Mouse (Mus musculus): Measurements from ENCODE around the gene 2410002F23Rik. TPM values are rescaled to one million over a fixed set of nuclear protein-coding genes. Genes with fewer than 3 reads are reported as not detected.
A peak's percentile ranks its signal among the peaks of the same experiment; 100 is the strongest.
"Not testable (repeated sequence)": the region's sequence is repeated elsewhere in the genome, so short reads cannot be mapped to it uniquely, and the experiment has no call there.

Gene 2410002F23Rik
- total and polyA plus RNA-seq, 2 experiments from 2014 or later, result 239 to 340 TPM

DNA sequence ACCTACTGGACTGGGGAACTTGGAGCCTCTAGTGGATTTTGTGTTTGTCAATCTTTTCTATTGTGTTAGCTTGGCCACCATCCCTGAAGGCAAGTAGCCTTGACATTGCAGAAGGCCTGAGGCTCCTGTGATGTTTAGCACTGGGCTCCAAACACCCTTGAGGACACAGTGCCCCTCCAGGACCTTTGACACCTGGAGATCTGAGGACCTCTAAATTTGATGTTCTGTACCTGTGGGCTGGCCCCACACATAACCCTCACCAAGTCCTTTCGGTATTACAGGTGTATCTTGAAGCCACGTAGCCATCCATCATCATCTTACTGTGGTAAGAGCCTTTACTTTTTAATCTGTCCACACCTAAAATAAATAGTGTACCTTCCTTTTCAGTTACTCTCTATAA is 1.4 kb downstream of the 2410002F23Rik start:
- peaks cover 10% of the 10 kb centered on the region for H3K4me1 ChIP-seq (ENCODE audit: insufficient read depth, low read length)
- peak overlapping the region; percentile 82 for H3K4me2 ChIP-seq (ENCODE audit: low read depth, low read length)
- no peaks in the 10 kb centered on the region for H3K9me3 ChIP-seq (ENCODE audit: low read length)
- no peaks in the 10 kb centered on the region for H3K27me3 ChIP-seq (ENCODE audit: insufficient read depth, low read length)
- 96% methylated on average over 2 of the region's 2 CpGs for WGBS
- TF ChIP-seq CTCF (IDR thresholded peaks at IDR 0.05; ENCODE audit: low read depth), result no peak
- DNase-seq (ENCODE audit: low spot score), result no peak
- ATAC-seq, result no peak
- peak overlapping the region; percentile 91 for H3K4me3 ChIP-seq (ENCODE audit: low read length)
- no peak overlapping the region for H3K27ac ChIP-seq
- peaks cover 15% of the 10 kb centered on the region for H3K36me3 ChIP-seq (ENCODE audit: insufficient read depth, low read length)
- H3K9ac ChIP-seq (replicated peaks; ENCODE audit: low read length), result peak overlapping the region; percentile 99; the same call in 1 of the 2 replicates

DNA sequence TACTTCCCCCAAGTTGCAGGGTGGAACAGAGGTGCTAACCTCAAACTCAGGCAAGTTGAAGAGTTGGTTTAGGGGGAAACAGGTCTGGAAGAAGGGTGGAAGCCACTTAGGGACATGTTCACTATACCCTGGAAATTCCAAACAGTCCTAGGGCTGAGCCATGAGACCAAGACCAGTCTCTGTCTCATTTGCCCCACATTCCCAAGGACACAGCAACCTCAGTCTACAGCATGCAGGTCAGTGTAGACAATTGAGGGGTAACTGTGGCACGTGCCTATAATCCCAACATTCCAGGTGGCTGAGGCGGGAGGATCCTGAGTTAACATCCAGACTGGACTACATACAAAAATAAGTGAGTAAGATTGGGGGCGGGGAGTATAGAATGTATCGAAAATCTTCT is 2.7 kb downstream of the 2410002F23Rik start:
- no peak overlapping the region for H3K4me3 ChIP-seq (ENCODE audit: low read length)
- H3K36me3 ChIP-seq (ENCODE audit: insufficient read depth, low read length), result peaks cover 15% of the 10 kb centered on the region
- peaks cover 10% of the 10 kb centered on the region for H3K4me1 ChIP-seq (ENCODE audit: insufficient read depth, low read length)
- no peak overlapping the region for H3K27ac ChIP-seq
- no peak for ATAC-seq
- 92% methylated on average over 4 of the region's 4 CpGs for WGBS
- DNase-seq (ENCODE audit: low spot score), result no peak
- H3K4me2 ChIP-seq (ENCODE audit: low read depth, low read length), result no peak overlapping the region
- no peaks in the 10 kb centered on the region for H3K9me3 ChIP-seq (ENCODE audit: low read length)
- no peak overlapping the region for H3K9ac ChIP-seq (replicated peaks; ENCODE audit: low read length)
- no peaks in the 10 kb centered on the region for H3K27me3 ChIP-seq (ENCODE audit: insufficient read depth, low read length)
- no peak for TF ChIP-seq CTCF (IDR thresholded peaks at IDR 0.05; ENCODE audit: low read depth)

DNA sequence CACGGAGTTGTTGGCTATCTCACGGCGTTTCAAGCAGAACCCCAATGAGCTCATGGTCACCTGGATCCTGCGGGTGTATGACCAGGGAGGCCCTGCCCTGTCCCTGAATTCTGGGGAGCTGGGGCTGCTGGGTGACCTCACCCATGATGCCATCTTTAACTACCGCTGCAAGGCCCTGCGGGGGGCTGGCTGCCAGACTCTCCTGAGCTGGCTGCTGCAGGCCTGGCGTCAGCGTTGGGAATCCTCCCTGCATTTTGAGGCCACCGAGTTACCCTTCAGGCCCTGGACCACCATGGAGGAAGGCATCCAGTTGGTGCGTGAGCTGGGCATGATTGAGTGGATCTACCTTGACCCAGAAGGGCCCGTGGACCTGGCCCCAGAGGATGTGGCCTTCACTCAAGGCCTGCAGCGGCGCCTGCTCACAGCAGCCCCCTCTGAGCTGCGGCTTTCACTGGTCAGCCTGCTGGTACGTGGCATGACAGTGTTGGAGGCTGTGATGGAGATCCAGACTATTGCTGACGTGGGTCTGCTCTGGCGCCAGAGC is 4.3 kb downstream of the 2410002F23Rik start:
- H3K4me2 ChIP-seq (ENCODE audit: low read depth, low read length); H3K9ac ChIP-seq (replicated peaks; ENCODE audit: low read length); H3K4me3 ChIP-seq (ENCODE audit: low read length); H3K4me1 ChIP-seq (ENCODE audit: insufficient read depth, low read length); DNase-seq (ENCODE audit: low spot score); H3K27ac ChIP-seq; H3K27me3 ChIP-seq (ENCODE audit: insufficient read depth, low read length); ATAC-seq; H3K9me3 ChIP-seq (ENCODE audit: low read length): not testable (repeated sequence)
- WGBS, result 86% methylated on average over 17 of the region's 17 CpGs
- H3K36me3 ChIP-seq (ENCODE audit: insufficient read depth, low read length), result peaks cover 15% of the 10 kb centered on the region

DNA sequence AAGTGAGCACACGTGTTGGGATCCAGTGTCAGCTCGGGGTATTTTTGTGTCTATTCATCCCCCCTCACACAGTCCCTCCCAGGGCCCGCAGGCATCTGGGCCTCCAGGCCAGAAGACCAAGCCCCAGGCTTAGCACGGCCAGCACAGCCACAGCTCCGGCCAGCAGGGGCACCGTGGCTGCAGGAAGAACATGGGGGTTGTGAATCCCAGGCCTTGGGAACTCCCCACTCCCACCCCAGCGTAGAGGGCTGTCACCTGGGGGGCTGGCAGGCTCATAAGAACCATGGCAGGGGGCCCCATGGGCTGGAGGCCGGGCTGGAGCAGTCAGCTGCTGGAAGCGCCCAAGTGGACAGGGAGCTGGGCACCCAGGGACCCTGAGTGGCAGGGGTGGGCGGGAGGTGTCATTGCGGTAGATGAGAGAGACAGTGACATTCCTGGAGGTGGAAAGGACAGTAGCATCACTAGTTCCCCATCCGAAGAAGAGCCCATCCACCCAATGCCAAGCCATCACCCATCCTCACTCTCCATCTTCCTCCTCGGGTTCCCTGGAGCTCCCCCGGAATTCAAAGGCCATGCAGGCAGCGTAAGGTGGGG is 6.6 kb downstream of the 2410002F23Rik start:
- Histone ChIP-seq H3K4me3 (ENCODE audit: low read length) (no peak overlapping the region), H3K4me1 (ENCODE audit: insufficient read depth, low read length) (peaks cover under 1% of the 10 kb centered on the region; the same call in 1 of the 2 replicates), H3K27ac (no peak overlapping the region), H3K4me2 (ENCODE audit: low read depth, low read length) (no peak overlapping the region), H3K9me3 (ENCODE audit: low read length) (no peaks in the 10 kb centered on the region), H3K9ac (replicated peaks; ENCODE audit: low read length) (no peak overlapping the region), H3K27me3 (ENCODE audit: insufficient read depth, low read length) (no peaks in the 10 kb centered on the region), H3K36me3 (ENCODE audit: insufficient read depth, low read length) (peaks cover 15% of the 10 kb centered on the region)
- TF ChIP-seq CTCF (IDR thresholded peaks at IDR 0.05; ENCODE audit: low read depth), result peak; percentile 33; the same call in 1 of the 2 replicates
- 0 out of 2 replicates have a peak, but pooled peaks have one; percentile 6 for ATAC-seq
- WGBS, result 63% methylated on average over 15 of the region's 15 CpGs
- DNase-seq (ENCODE audit: low spot score), result no peak

DNA sequence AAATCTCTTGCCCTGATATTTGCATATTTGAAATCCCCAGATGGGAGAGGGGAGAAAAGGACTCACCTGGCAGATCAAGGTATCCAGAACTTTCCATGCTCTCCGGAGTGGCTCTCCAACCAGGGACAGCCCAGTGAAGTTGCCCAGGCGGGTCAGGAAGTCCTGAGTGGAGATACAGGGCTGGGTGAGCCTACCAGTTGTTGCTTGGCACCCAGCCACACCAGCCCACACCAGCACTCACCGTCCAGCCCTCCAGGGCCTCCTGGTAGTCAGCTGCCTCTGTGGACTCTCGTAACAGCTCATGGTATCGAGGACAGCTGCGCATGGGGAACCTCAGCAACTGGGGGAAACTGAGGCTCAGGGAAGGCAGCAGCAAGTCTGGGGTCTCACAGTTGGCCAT is 8.4 kb downstream of the 2410002F23Rik start:
- ATAC-seq (no peak), DNase-seq (ENCODE audit: low spot score) (no peak)
- H3K36me3 ChIP-seq (ENCODE audit: insufficient read depth, low read length), result peaks cover 6% of the 10 kb centered on the region; the same call in 1 of the 2 replicates
- no peak overlapping the region for H3K4me3 ChIP-seq (ENCODE audit: low read length)
- no peaks in the 10 kb centered on the region for H3K4me1 ChIP-seq (ENCODE audit: insufficient read depth, low read length)
- WGBS, result 68% methylated on average over 6 of the region's 6 CpGs
- no peak for TF ChIP-seq CTCF (IDR thresholded peaks at IDR 0.05; ENCODE audit: low read depth)
- no peaks in the 10 kb centered on the region for H3K9me3 ChIP-seq (ENCODE audit: low read length)
- H3K27ac ChIP-seq, result no peak overlapping the region
- H3K4me2 ChIP-seq (ENCODE audit: low read depth, low read length), result no peak overlapping the region
- no peaks in the 10 kb centered on the region for H3K27me3 ChIP-seq (ENCODE audit: insufficient read depth, low read length)
- no peak overlapping the region for H3K9ac ChIP-seq (replicated peaks; ENCODE audit: low read length)

DNA sequence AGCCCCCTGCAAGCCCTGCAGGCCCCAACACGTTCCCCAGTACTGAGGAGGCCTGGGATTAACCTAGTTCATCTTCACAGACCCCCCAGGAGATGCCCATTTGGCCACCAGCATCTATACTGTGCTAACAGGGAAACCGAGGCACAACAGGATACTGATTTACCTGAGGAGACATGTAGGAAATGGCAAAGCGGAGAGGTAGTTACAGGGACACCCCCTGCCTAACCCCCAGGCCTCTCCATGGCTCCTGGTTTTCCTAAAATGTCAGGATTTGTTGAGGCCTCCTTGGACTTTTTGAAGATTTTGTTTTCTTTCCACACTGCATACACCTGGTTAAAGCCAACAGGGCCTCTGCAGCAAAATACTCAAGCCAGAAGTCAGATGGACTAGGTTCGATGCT is 10.8 kb downstream of the 2410002F23Rik start, which contains the start of gene Acp4:
Gene Acp4, minus strand, starts transcription at position 101 of the 400 bp plus-strand sequence.
- 83% methylated on average over 4 of the region's 4 CpGs for WGBS
- H3K9me3 ChIP-seq (ENCODE audit: low read length), result no peaks in the 10 kb centered on the region
- ATAC-seq (no peak), DNase-seq (ENCODE audit: low spot score) (no peak)
- no peaks in the 10 kb centered on the region; the same call in 1 of the 2 replicates for H3K36me3 ChIP-seq (ENCODE audit: insufficient read depth, low read length)
- H3K4me1 ChIP-seq (ENCODE audit: insufficient read depth, low read length), result no peaks in the 10 kb centered on the region
- no peak within 1 kb of the TSS for H3K27ac ChIP-seq
- H3K4me3 ChIP-seq (ENCODE audit: low read length), result no peak within 1 kb of the TSS
- H3K27me3 ChIP-seq (ENCODE audit: insufficient read depth, low read length), result no peaks in the 10 kb centered on the region
- no peak within 1 kb of the TSS for H3K9ac ChIP-seq (replicated peaks; ENCODE audit: low read length)
- no peak for TF ChIP-seq CTCF (IDR thresholded peaks at IDR 0.05; ENCODE audit: low read depth)
- no peak within 1 kb of the TSS for H3K4me2 ChIP-seq (ENCODE audit: low read depth, low read length)

DNA sequence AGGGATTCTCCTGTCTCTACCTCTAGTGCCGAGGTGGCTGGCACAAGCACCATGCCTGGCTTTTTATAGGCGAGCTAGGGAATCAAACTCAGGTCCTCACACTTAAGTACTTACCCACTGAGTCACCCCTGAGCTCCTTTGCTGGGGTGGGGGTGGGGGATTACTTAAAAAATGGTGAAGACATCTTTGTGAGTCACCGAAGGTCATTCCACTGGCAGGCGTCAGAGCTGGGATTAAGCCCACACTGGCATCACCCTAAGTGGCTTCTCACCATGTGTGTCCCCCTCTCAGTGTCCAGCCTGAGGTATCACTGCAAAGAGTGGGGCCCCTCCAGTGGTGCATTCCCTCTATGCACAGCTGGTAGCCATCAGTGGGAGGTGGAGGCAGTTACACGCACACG is 13.9 kb downstream of the 2410002F23Rik start:
- Histone ChIP-seq H3K9me3 (ENCODE audit: low read length) (no peaks in the 10 kb centered on the region), H3K27me3 (ENCODE audit: insufficient read depth, low read length) (no peaks in the 10 kb centered on the region), H3K4me1 (ENCODE audit: insufficient read depth, low read length) (no peaks in the 10 kb centered on the region), H3K4me2 (ENCODE audit: low read depth, low read length) (no peak overlapping the region), H3K4me3 (ENCODE audit: low read length) (no peak overlapping the region), H3K36me3 (ENCODE audit: insufficient read depth, low read length) (no peaks in the 10 kb centered on the region), H3K9ac (replicated peaks; ENCODE audit: low read length) (no peak overlapping the region), H3K27ac (no peak overlapping the region)
- 75% methylated on average over 6 of the region's 6 CpGs for WGBS
- no peak for TF ChIP-seq CTCF (IDR thresholded peaks at IDR 0.05; ENCODE audit: low read depth)
- DNase-seq (ENCODE audit: low spot score) (no peak), ATAC-seq (no peak)

Measured in hindbrain, postnatal 0 days (tissue).